Mouse (Mus musculus) CH12.LX (cell line): ENCODE results near the gene Ggcx.

Experiments
- CTCF ChIP-seq, 2 experiments: IDR thresholded peaks in 1 of 2; conservative IDR thresholded peaks in 1 of 2; 2 replicates each; pipeline ENCODE4 v1.5.1; 2011 to 2012; ENCODE audit warnings: low read depth in 2 of 2, low read length in 2 of 2, improper control_type of control experiment in 1 of 2, inconsistent platforms in 1 of 2, mild to moderate bottlenecking in 1 of 2, moderate library complexity in 1 of 2
- EP300 ChIP-seq: IDR thresholded peaks from 2 replicates; pipeline ENCODE4 v1.6.1; 2011; ENCODE audit warnings: low read length, improper control_type of control experiment
- MAFK ChIP-seq: IDR thresholded peaks from 2 replicates; pipeline ENCODE4 v1.6.1; 2011; ENCODE audit warnings: low read length, improper control_type of control experiment; ENCODE audit not compliant: insufficient replicate concordance
- MAX ChIP-seq: IDR thresholded peaks from 2 replicates; pipeline ENCODE4 v1.6.1; 2011; ENCODE audit warnings: low read length, improper control_type of control experiment
- POLR2A ChIP-seq: IDR thresholded peaks from 2 replicates; pipeline ENCODE4 v1.6.1; 2011; ENCODE audit warnings: low read depth, mild to moderate bottlenecking, improper control_type of control experiment, low read length
- SMC3 ChIP-seq: IDR thresholded peaks from 2 replicates; pipeline ENCODE4 v1.6.1; 2011; ENCODE audit warnings: low read depth, low read length, improper control_type of control experiment
- UBTF ChIP-seq: IDR thresholded peaks from 2 replicates; pipeline ENCODE4 v1.6.1; 2012; ENCODE audit warnings: low read depth, mild to moderate bottlenecking, inconsistent platforms, low read length, improper control_type of control experiment, moderate library complexity
- ZMIZ1 ChIP-seq: IDR thresholded peaks from 2 replicates; pipeline ENCODE4 v1.6.1; 2012; ENCODE audit warnings: low read depth, mild to moderate bottlenecking, inconsistent platforms, low read length, improper control_type of control experiment
- ZNF384 ChIP-seq: IDR thresholded peaks from 2 replicates; pipeline ENCODE4 v1.6.1; 2012; ENCODE audit warnings: low read depth, low read length, improper control_type of control experiment, inconsistent platforms

DNA sequence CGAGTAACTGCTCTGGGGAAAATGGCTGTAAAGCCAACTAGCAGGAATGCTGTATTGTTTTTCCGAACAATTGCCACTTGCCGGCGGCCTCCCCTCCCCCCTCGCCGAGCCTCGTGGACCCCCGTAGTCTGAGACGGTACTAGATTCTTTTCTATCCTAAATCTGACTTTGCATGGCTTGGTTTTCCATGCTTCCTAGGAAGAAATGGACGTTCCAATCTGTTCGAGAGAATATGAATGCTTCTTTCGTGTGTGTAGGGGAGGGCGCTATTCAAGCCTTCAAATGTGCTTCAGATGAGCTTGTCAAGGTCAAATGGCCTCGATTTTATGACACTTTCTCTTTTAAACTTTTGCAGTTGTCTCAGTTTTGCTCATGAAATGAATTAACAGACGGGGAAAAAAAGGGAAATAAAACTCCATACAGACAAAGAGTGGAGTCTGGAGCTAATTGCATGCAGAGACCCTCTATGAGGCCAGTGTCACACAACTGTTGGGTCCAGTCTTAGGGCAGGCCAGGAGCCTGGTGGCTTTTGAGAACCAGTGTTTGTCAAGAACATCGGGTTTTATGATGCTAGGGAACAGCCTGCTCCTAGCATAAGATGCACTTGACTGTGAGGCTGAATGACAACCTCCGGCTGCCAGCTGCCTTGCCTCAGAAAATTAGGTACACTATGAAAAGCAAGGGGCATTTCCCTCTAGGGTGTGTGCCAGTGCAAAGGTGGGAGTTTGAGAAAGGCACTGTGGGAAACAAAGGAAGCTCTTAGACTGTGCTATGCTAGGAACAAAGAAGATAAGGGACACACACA, 26.3 kb downstream of the Ggcx start:
- TF ChIP-seq POLR2A (no peak), CTCF (conservative IDR thresholded peaks at IDR 0.05 in 1 of 2, IDR thresholded peaks at IDR 0.05 in 1 of 2; ENCODE audit: low read depth in 2 of 2, low read length in 2 of 2) (peak in 1 of 2 experiments; percentile 16; a peak in 1 of 4 replicates), EP300 (no peak), SMC3 (no peak), ZNF384 (no peak), ZMIZ1 (0 out of 2 replicates have a peak, but pooled peaks have one; percentile 35), MAX (peak; percentile 3; the same call in 1 of the 2 replicates), UBTF (no peak), MAFK (no peak)
